Mouse (Mus musculus): ENCODE results near the gene Mvb12b. TPM values are rescaled to one million over a fixed set of nuclear protein-coding genes. Genes with fewer than 3 reads are reported as not detected.
A peak's percentile ranks its signal among the peaks of the same experiment; 100 is the strongest.

Mvb12b gene
- polyA plus RNA-seq, 1 experiment from 2014 or later = 30.9 TPM

DNA sequence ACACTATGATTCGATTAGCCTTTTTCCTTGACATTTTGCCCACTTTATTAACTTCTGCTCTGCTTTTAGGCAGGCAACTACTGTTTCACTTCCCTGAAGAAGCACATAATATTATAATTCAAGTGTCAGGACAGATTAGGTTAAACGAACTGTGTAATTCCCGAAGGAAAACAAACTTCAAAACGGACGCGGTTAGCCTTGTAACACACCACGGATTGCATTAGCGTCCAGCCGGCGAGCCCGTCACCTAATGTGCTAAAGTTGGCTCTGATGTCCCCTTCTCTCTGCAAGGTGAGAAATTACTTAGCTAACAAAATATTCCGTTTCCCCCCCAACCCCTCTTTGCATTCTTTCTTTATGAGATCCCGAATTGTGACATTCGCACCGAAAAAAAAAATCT, 170.9 kb downstream of the Mvb12b start:
- H3K4me1 ChIP-seq (replicated peaks; ENCODE audit: control insufficient read depth, insufficient read depth, low read length) = peaks cover 21% of the 10 kb centered on the region
- no peak overlapping the region for H3K9ac ChIP-seq (ENCODE audit: low read length)
- no peak overlapping the region for H3K4me2 ChIP-seq (ENCODE audit: low read depth, low read length, severe bottlenecking)
- no peaks in the 10 kb centered on the region for H3K36me3 ChIP-seq (ENCODE audit: control insufficient read depth, insufficient read depth, low read length)
- DNase-seq (ENCODE audit: low spot score) (no peak), ATAC-seq (replicated peaks; ENCODE audit: low FRiP score) (no peak)
- H3K4me3 ChIP-seq (ENCODE audit: low read depth, low read length) = no peak overlapping the region
- H3K27ac ChIP-seq (ENCODE audit: low read depth, low read length) = no peak overlapping the region
- H3K9me3 ChIP-seq (ENCODE audit: control insufficient read depth, low read length) = no peaks in the 10 kb centered on the region
- H3K27me3 ChIP-seq (ENCODE audit: control insufficient read depth, insufficient read depth, low read length) = peaks cover 16% of the 10 kb centered on the region
- 42% methylated on average over 15 of the region's 15 CpGs for WGBS

DNA sequence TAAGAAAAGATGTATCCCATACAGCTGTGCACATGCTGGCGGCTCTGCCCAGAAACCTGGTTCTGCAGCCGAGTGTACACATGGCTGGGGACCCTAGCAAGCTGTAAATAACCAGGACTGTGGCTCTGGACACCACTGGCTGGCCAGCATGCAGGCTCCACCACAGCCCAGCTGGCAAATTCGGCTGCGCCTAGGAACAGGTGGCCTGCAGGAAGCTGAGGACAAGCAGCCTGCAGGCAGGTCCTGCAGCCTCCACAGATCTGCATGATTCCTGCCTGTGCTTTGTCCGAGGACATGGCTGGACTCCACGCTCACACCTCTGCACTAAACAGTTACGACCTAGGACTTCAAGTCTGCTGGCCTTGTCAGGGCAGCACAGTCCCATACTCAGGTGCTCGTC, 172.8 kb downstream of the Mvb12b start:
- Histone ChIP-seq H3K4me3 (ENCODE audit: low read depth, low read length) (no peak overlapping the region), H3K27me3 (ENCODE audit: control insufficient read depth, insufficient read depth, low read length) (peaks cover 15% of the 10 kb centered on the region), H3K9me3 (ENCODE audit: control insufficient read depth, low read length) (no peaks in the 10 kb centered on the region), H3K27ac (ENCODE audit: low read depth, low read length) (no peak overlapping the region), H3K36me3 (ENCODE audit: control insufficient read depth, insufficient read depth, low read length) (no peaks in the 10 kb centered on the region), H3K9ac (ENCODE audit: low read length) (no peak overlapping the region), H3K4me1 (replicated peaks; ENCODE audit: control insufficient read depth, insufficient read depth, low read length) (peaks cover 21% of the 10 kb centered on the region), H3K4me2 (ENCODE audit: low read depth, low read length, severe bottlenecking) (no peak overlapping the region)
- WGBS = 56% methylated on average over 8 of the region's 8 CpGs
- ATAC-seq (replicated peaks; ENCODE audit: low FRiP score) (no peak), DNase-seq (ENCODE audit: low spot score) (no peak)

DNA sequence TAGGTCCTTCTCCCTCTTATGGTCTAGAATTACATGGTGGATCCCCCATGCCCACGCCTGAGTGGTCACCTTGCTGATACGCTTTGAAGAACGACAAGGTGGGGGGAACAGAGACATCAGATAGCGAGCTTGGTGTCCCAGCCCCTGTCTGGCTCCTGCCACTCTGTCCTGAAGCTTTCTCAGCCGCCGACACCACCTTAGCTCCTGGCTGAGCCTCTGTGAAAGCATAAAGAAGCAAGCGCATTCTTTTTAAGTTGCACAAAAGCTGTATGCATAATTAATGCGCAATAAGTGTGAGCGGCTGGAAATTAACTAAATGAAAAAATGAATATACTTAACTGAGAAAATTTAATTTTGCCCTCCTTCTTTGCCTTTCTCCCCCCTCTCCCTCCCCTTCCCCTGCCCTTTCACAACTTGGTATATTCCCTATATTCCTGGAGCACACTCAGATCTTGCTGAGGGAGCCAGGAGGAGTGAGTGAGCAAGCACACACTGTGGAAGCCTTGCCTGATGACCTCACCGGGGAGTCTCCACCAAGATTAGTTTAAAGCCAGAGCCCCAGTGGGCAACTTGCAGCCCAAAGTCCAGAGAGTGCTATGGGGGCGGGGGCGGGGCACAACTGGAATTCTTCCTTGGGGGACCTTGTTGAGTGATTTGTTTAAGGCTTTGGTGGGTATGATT, 174.0 kb downstream of the Mvb12b start:
- peak; percentile 58; the same call in 1 of the 2 replicates for ATAC-seq (replicated peaks; ENCODE audit: low FRiP score)
- Histone ChIP-seq H3K4me3 (ENCODE audit: low read depth, low read length) (no peak overlapping the region), H3K4me2 (ENCODE audit: low read depth, low read length, severe bottlenecking) (peak overlapping the region; percentile 5), H3K4me1 (replicated peaks; ENCODE audit: control insufficient read depth, insufficient read depth, low read length) (peaks cover 14% of the 10 kb centered on the region), H3K36me3 (ENCODE audit: control insufficient read depth, insufficient read depth, low read length) (no peaks in the 10 kb centered on the region), H3K9me3 (ENCODE audit: control insufficient read depth, low read length) (no peaks in the 10 kb centered on the region), H3K27me3 (ENCODE audit: control insufficient read depth, insufficient read depth, low read length) (peaks cover 15% of the 10 kb centered on the region), H3K9ac (ENCODE audit: low read length) (peak overlapping the region; percentile 43), H3K27ac (ENCODE audit: low read depth, low read length) (peak overlapping the region; percentile 73)
- no peak for DNase-seq (ENCODE audit: low spot score)
- WGBS = 13% methylated on average over 12 of the region's 12 CpGs

DNA sequence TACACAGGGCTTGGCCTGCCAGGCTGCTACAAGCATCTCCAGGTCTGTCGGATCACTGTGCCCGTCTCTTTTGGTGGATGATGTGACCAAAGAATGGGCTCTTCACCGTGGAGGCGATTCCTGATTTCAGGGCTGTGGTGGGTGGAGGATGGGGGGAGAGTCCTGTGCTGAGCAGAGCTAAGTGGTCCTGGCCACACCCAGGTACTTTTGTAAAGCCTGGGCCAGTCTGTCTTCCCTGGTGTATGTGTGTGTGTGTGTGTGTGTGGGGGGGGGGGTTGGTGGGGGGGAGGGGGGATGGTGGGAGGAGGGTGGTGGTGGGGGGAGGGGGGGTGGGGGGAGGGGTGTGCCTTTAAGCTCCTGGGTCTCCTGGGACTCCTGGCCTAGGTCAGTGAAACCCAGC, 174.9 kb downstream of the Mvb12b start:
- 11% methylated on average over 4 of the region's 4 CpGs for WGBS
- Histone ChIP-seq H3K9me3 (ENCODE audit: control insufficient read depth, low read length) (no peaks in the 10 kb centered on the region), H3K9ac (ENCODE audit: low read length) (no peak overlapping the region), H3K36me3 (ENCODE audit: control insufficient read depth, insufficient read depth, low read length) (no peaks in the 10 kb centered on the region), H3K27me3 (ENCODE audit: control insufficient read depth, insufficient read depth, low read length) (peaks cover 18% of the 10 kb centered on the region), H3K4me1 (replicated peaks; ENCODE audit: control insufficient read depth, insufficient read depth, low read length) (peaks cover 16% of the 10 kb centered on the region), H3K27ac (ENCODE audit: low read depth, low read length) (no peak overlapping the region; the same call in 1 of the 2 replicates), H3K4me2 (ENCODE audit: low read depth, low read length, severe bottlenecking) (no peak overlapping the region), H3K4me3 (ENCODE audit: low read depth, low read length) (no peak overlapping the region)
- ATAC-seq (replicated peaks; ENCODE audit: low FRiP score) (0 out of 2 replicates have a peak, but pooled peaks have one; percentile 53), DNase-seq (ENCODE audit: low spot score) (no peak)

DNA sequence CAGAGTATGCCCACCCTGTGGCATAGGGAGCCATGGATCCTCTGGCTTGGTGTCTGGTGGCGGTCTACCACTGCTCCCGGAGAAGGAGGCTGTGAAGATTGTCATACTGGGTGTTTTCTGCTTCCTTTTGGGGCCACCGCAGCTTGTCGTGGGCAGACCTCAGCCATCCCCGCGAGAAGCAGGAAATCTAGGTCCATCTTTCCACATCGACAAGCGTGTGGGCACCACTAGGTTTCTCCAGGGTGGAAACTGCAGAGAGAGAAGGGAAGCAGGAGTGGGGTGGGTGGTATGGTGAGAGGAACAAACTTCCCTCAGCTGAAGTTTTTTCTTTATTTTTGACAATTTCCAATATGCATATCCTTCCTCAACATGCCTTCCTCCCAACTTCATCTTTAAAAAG, 178.9 kb downstream of the Mvb12b start:
- Histone ChIP-seq H3K27ac (ENCODE audit: low read depth, low read length) (no peak overlapping the region), H3K27me3 (ENCODE audit: control insufficient read depth, insufficient read depth, low read length) (peaks cover 13% of the 10 kb centered on the region), H3K9me3 (ENCODE audit: control insufficient read depth, low read length) (no peaks in the 10 kb centered on the region), H3K36me3 (ENCODE audit: control insufficient read depth, insufficient read depth, low read length) (no peaks in the 10 kb centered on the region), H3K9ac (ENCODE audit: low read length) (no peak overlapping the region), H3K4me1 (replicated peaks; ENCODE audit: control insufficient read depth, insufficient read depth, low read length) (peaks cover 11% of the 10 kb centered on the region), H3K4me3 (ENCODE audit: low read depth, low read length) (no peak overlapping the region), H3K4me2 (ENCODE audit: low read depth, low read length, severe bottlenecking) (no peak overlapping the region)
- ATAC-seq (replicated peaks; ENCODE audit: low FRiP score) (no peak), DNase-seq (ENCODE audit: low spot score) (no peak)
- 93% methylated on average over 8 of the region's 8 CpGs for WGBS

DNA sequence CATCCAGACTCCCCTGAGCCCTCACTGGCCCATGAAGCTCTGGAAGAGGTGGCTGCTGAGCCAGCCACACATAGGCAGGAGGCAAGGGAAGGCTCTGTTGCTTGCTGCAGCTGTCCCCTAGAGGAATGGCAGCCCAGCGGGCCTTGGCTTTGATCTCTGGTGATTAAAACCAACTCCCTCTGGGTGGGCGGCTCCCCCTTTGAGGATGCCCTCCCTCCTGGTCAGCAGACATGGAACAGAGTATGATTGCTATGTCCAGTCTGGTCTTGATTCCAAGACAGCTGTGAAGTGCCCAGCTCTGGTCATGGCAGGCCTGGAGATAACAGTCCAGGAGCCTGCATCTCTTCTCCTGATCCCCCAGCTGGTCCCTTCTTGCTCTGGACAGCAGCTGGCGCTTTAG, 179.7 kb downstream of the Mvb12b start:
- H3K4me3 ChIP-seq (ENCODE audit: low read depth, low read length) = no peak overlapping the region
- ATAC-seq (replicated peaks; ENCODE audit: low FRiP score) (no peak), DNase-seq (ENCODE audit: low spot score) (no peak)
- no peaks in the 10 kb centered on the region for H3K36me3 ChIP-seq (ENCODE audit: control insufficient read depth, insufficient read depth, low read length)
- H3K9me3 ChIP-seq (ENCODE audit: control insufficient read depth, low read length) = no peaks in the 10 kb centered on the region
- H3K27me3 ChIP-seq (ENCODE audit: control insufficient read depth, insufficient read depth, low read length) = peaks cover 19% of the 10 kb centered on the region
- H3K4me2 ChIP-seq (ENCODE audit: low read depth, low read length, severe bottlenecking) = no peak overlapping the region
- 42% methylated on average over 3 of the region's 3 CpGs for WGBS
- H3K9ac ChIP-seq (ENCODE audit: low read length) = no peak overlapping the region
- no peak overlapping the region for H3K27ac ChIP-seq (ENCODE audit: low read depth, low read length)
- H3K4me1 ChIP-seq (replicated peaks; ENCODE audit: control insufficient read depth, insufficient read depth, low read length) = peaks cover 10% of the 10 kb centered on the region; the same call in 1 of the 2 replicates

DNA sequence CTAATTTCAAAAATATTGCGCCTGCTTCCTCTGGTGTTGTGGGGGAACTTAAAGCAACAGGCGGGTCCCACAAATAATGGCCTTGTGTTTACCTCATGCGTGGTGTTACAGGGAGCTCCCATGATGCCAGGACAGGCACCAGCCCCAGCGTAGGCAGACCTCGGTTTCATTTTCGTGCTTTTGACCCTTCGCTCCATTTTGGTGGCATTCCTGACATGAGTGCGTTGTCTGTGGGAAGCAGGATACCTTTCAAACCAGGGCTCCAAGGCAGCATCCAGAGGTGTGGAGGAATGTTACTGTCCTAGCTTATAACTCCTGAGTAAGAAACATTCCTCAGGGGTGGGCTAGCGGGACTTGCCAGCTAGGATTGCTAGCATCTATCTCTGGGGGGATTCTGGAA, 181.3 kb downstream of the Mvb12b start:
- Histone ChIP-seq H3K27me3 (ENCODE audit: control insufficient read depth, insufficient read depth, low read length) (peaks cover 27% of the 10 kb centered on the region), H3K27ac (ENCODE audit: low read depth, low read length) (no peak overlapping the region), H3K9ac (ENCODE audit: low read length) (no peak overlapping the region), H3K4me1 (replicated peaks; ENCODE audit: control insufficient read depth, insufficient read depth, low read length) (peaks cover 13% of the 10 kb centered on the region), H3K36me3 (ENCODE audit: control insufficient read depth, insufficient read depth, low read length) (no peaks in the 10 kb centered on the region), H3K4me3 (ENCODE audit: low read depth, low read length) (no peak overlapping the region), H3K9me3 (ENCODE audit: control insufficient read depth, low read length) (no peaks in the 10 kb centered on the region), H3K4me2 (ENCODE audit: low read depth, low read length, severe bottlenecking) (no peak overlapping the region)
- ATAC-seq (replicated peaks; ENCODE audit: low FRiP score) (no peak), DNase-seq (ENCODE audit: low spot score) (no peak)
- WGBS = 54% methylated on average over 9 of the region's 9 CpGs

DNA sequence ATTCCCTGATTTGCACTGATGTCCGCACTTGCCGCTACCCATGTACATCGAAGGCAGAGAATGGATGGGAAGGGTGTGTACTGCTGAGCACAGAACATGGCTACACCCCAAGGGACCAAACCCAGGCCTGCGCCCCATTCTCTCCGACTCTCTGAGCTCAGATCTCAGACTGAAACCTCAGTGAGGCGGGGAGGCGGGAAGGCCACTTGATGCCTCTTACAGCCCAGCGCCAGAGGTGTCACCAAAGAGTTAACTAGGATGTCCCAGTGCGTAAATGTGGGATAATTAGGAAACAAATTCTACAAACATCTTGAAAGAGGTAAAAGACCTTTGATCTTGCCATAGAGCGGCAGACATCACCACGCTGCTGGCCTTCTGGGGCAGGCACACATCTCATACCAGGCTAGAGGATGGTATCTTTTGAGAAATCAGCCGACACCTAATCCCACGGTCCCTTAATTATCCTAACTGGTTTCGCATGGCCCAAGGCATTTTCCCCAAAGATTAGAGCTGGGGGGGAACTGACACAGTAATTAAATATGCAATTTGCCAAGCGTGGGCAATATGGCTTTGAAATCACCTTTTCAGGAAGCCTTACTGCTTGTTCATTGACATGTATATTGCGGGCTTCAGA, 181.9 kb downstream of the Mvb12b start:
- DNase-seq (ENCODE audit: low spot score) = no peak
- WGBS = 30% methylated on average over 16 of the region's 16 CpGs
- Histone ChIP-seq H3K4me3 (ENCODE audit: low read depth, low read length) (no peak overlapping the region), H3K9me3 (ENCODE audit: control insufficient read depth, low read length) (no peaks in the 10 kb centered on the region), H3K27ac (ENCODE audit: low read depth, low read length) (no peak overlapping the region), H3K4me2 (ENCODE audit: low read depth, low read length, severe bottlenecking) (no peak overlapping the region), H3K9ac (ENCODE audit: low read length) (no peak overlapping the region), H3K4me1 (replicated peaks; ENCODE audit: control insufficient read depth, insufficient read depth, low read length) (peaks cover 16% of the 10 kb centered on the region), H3K36me3 (ENCODE audit: control insufficient read depth, insufficient read depth, low read length) (no peaks in the 10 kb centered on the region), H3K27me3 (ENCODE audit: control insufficient read depth, insufficient read depth, low read length) (peaks cover 27% of the 10 kb centered on the region)
- no peak for ATAC-seq (replicated peaks; ENCODE audit: low FRiP score)

DNA sequence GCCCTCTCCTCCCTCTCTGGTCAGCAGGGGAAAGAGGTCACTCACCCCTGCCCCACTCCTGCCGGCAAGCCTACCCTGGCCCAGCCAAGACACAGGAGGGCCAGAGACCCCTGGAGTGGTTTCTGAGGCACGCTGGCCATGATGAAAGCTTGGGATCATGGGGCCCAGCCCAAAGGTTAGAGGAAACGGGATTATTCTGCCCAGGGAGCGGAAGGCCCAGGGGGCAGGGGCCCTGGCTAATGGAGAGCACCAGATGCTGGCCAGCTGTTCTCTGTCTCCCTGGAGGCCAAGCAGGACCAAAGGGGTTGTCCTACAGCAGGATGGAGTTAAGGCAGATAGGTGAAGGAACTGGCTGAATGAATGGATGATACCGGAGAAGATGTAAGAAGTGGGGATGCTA, 184.5 kb downstream of the Mvb12b start:
- Histone ChIP-seq H3K9ac (ENCODE audit: low read length) (no peak overlapping the region), H3K4me3 (ENCODE audit: low read depth, low read length) (no peak overlapping the region), H3K9me3 (ENCODE audit: control insufficient read depth, low read length) (no peaks in the 10 kb centered on the region), H3K36me3 (ENCODE audit: control insufficient read depth, insufficient read depth, low read length) (no peaks in the 10 kb centered on the region), H3K27me3 (ENCODE audit: control insufficient read depth, insufficient read depth, low read length) (peaks cover 29% of the 10 kb centered on the region), H3K4me2 (ENCODE audit: low read depth, low read length, severe bottlenecking) (no peak overlapping the region), H3K4me1 (replicated peaks; ENCODE audit: control insufficient read depth, insufficient read depth, low read length) (peaks cover 15% of the 10 kb centered on the region), H3K27ac (ENCODE audit: low read depth, low read length) (no peak overlapping the region)
- no peak for ATAC-seq (replicated peaks; ENCODE audit: low FRiP score)
- DNase-seq (ENCODE audit: low spot score) = no peak
- 47% methylated on average over 5 of the region's 5 CpGs for WGBS
